Mouse (Mus musculus) thymus, adult 2 months (tissue): ENCODE measurements around the gene D930048N14Rik.

Source experiments
- CTCF ChIP-seq: fragments of 200-500 bp; IDR thresholded peaks from 2 replicates; pipeline ENCODE4 v1.5.1; 2012; ENCODE audit warnings: mild to moderate bottlenecking, control low read depth, low read length, moderate library complexity, borderline replicate concordance; ENCODE audit not compliant: control insufficient read depth, poor library complexity, insufficient read depth; ENCODE audit errors: extremely low read depth
- POLR2A ChIP-seq: fragments of 200-500 bp; IDR thresholded peaks from 2 replicates; pipeline ENCODE4 v1.6.1; 2012; ENCODE audit warnings: mild to moderate bottlenecking, low read length, control low read depth, moderate library complexity; ENCODE audit not compliant: control insufficient read depth, poor library complexity, insufficient read depth; ENCODE audit errors: extremely low read depth

GRCm38 (mm10) chr11:51646245-51646644 is 4.5 kb upstream of the D930048N14Rik start:
- TF ChIP-seq CTCF (no peak), POLR2A (no peak)
